In the genomic region with DNA sequence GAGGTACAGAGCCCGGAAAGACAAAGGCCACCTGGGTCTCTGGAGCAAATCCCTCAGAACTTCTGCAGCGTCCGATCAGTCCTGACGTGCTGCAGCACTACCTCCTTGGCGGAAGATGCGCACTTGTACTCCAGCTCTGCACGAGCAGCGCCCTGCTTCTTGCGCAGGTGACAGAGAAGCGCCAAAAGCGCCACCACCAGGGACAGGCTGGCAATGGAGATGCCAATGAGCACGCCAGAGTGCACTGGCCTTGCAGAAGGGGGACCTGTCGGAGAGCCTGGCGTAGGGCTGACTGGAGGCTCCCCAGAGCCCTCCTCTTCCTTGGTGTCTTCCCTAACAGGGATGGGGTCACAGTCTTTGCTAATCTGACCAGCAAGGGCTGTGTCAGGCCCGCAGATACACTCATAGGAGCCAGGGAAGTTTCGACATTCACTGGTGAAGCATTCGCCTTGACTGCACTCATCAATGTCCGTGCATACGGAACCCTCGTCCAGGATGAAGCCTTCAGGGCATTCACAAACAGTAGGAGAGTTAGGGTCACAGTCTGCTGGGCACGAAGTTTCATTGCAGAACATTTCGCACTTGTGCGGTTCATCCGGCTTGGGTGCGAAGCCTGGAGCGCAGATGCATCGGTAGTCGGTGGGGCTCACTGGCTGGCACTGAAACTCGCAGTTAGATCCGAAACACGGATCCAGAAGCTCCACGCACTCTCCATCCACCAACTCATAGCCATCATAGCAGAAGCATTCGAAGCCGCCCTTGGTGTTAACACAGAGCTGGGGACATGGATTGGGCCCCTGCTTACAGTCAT, we compare ENCODE assay signal across 8 mouse cellular contexts. TPM values are rescaled to one million over a fixed set of nuclear protein-coding genes. Genes with fewer than 3 reads are reported as not detected.
DNase-seq lines count a peak whose midpoint lies in the region; ATAC-seq lines count a peak whose summit lies in the region.

No protein-coding gene starts in this region.

- peaks cover 14% of the 10 kb centered on the region for H3K27me3 ChIP-seq in embryonic facial prominence, embryonic 11.5 days (ENCODE audit: control insufficient read depth, insufficient read depth, low read length)
- H3K27me3 ChIP-seq in limb, embryonic 13.5 days, result peaks cover 59% of the 10 kb centered on the region
- H3K27me3 ChIP-seq in midbrain, embryonic 10.5 days (ENCODE audit: low read depth, poor library complexity, severe bottlenecking), result peaks cover 59% of the 10 kb centered on the region
- H3K27me3 ChIP-seq in splenic B cell, adult 2 months (ENCODE audit: control insufficient read depth, insufficient read depth, low read length, poor library complexity, severe bottlenecking), result no peaks in the 10 kb centered on the region

- peak; percentile 41 for DNase-seq in ovary, postnatal 36 days (ENCODE audit: low spot score)
- no peak for DNase-seq in ovary, postnatal 14 days (ENCODE audit: low spot score)
- DNase-seq in embryonic facial prominence, embryonic 11.5 days (ENCODE audit: low spot score), result peak; percentile 42
- peak; percentile 48 for DNase-seq in midbrain, embryonic 10.5 days (ENCODE audit: low spot score)
- peak; percentile 72 for DNase-seq in splenic B cell, adult 2 months (ENCODE audit: low read depth, low spot score)
- DNase-seq in gastrocnemius, postnatal 25 days, result no peak

- H3K4me1 ChIP-seq in embryonic facial prominence, embryonic 11.5 days (ENCODE audit: control insufficient read depth, insufficient read depth, low read length), result peaks cover 7% of the 10 kb centered on the region; the same call in 1 of the 2 replicates
- H3K4me1 ChIP-seq in limb, embryonic 13.5 days, result peaks cover 28% of the 10 kb centered on the region
- H3K4me1 ChIP-seq in midbrain, embryonic 10.5 days, result peaks cover 33% of the 10 kb centered on the region

- WGBS in embryonic facial prominence, embryonic 11.5 days, result 9% methylated on average over 34 of the region's 34 CpGs
- 15% methylated on average over 34 of the region's 34 CpGs for WGBS in limb, embryonic 13.5 days
- WGBS in midbrain, embryonic 10.5 days, result 11% methylated on average over 34 of the region's 34 CpGs

- H3K36me3 ChIP-seq in embryonic facial prominence, embryonic 11.5 days (replicated peaks; ENCODE audit: control insufficient read depth, insufficient read depth, low read depth, low read length), result no peaks in the 10 kb centered on the region
- H3K36me3 ChIP-seq in limb, embryonic 13.5 days, result no peaks in the 10 kb centered on the region
- no peaks in the 10 kb centered on the region for H3K36me3 ChIP-seq in midbrain, embryonic 10.5 days
- H3K36me3 ChIP-seq in splenic B cell, adult 2 months (ENCODE audit: control insufficient read depth, insufficient read depth, low read length, poor library complexity, severe bottlenecking), result no peaks in the 10 kb centered on the region

- peak overlapping the region; percentile 33 for H3K4me3 ChIP-seq in embryonic facial prominence, embryonic 11.5 days (ENCODE audit: low read depth, low read length)
- peak overlapping the region; percentile 44 for H3K4me3 ChIP-seq in limb, embryonic 13.5 days
- peak overlapping the region; percentile 51 for H3K4me3 ChIP-seq in midbrain, embryonic 10.5 days

- H3K27ac ChIP-seq in embryonic facial prominence, embryonic 11.5 days (replicated peaks; ENCODE audit: low read depth, low read length), result no peak overlapping the region
- no peak overlapping the region for H3K27ac ChIP-seq in limb, embryonic 13.5 days
- H3K27ac ChIP-seq in midbrain, embryonic 10.5 days (replicated peaks), result no peak overlapping the region

- ATAC-seq in embryonic facial prominence, embryonic 11.5 days (replicated peaks; ENCODE audit: insufficient number of reproducible peaks, low FRiP score, low TSS enrichment, low read depth), result no peak
- peak; percentile 33 for ATAC-seq in hematopoietic stem cell, adult 5-6 weeks (replicated peaks in 1 of 2; ENCODE audit: insufficient read depth in 1 of 2, low FRiP score in 2 of 2, low TSS enrichment in 1 of 2, low read depth in 1 of 2, poor library complexity in 2 of 2, severe bottlenecking in 2 of 2)
- ATAC-seq in limb, embryonic 13.5 days (ENCODE audit: low FRiP score, low read depth), result no peak

- H3K9me3 ChIP-seq in embryonic facial prominence, embryonic 11.5 days (replicated peaks; ENCODE audit: control insufficient read depth, low read length), result no peaks in the 10 kb centered on the region
- no peaks in the 10 kb centered on the region for H3K9me3 ChIP-seq in limb, embryonic 13.5 days
- H3K9me3 ChIP-seq in midbrain, embryonic 10.5 days (replicated peaks), result no peaks in the 10 kb centered on the region

- peak overlapping the region; percentile 0; the same call in 1 of the 2 replicates for H3K9ac ChIP-seq in embryonic facial prominence, embryonic 11.5 days (replicated peaks; ENCODE audit: low read length)
- H3K9ac ChIP-seq in limb, embryonic 13.5 days, result peak overlapping the region; percentile 58

- H3K4me2 ChIP-seq in embryonic facial prominence, embryonic 11.5 days (ENCODE audit: low read depth, low read length), result peak overlapping the region; percentile 65
- H3K4me2 ChIP-seq in limb, embryonic 13.5 days (replicated peaks), result peak overlapping the region; percentile 80

RNA-seq across cellular contexts. Expression of a gene that starts 1.6 kb away (rescaled TPM):
- polyA plus RNA-seq in embryonic facial prominence, embryonic 11.5 days (2014; fragmentation: Nextera tagmentation; extraction: Ambion mirVana), result 12.9 and 13.8 TPM in 2 replicates
- 6.9 and 10.5 TPM in 2 replicates for total RNA-seq in hematopoietic stem cell, adult 5-6 weeks (2017)
- polyA plus RNA-seq in limb, embryonic 13.5 days (2015; fragmentation: Nextera tagmentation; extraction: Ambion mirVana), result 12.0 and 13.4 TPM in 2 replicates
- 8.2 and 13.0 TPM in 2 replicates for polyA plus RNA-seq in midbrain, embryonic 10.5 days (2016; fragmentation: Nextera tagmentation; extraction: Ambion mirVana)
- total RNA-seq in gastrocnemius, postnatal 25 days (2021), result 10 to 100 TPM; 16.6 to 19.5 TPM

RNA-seq across cellular contexts. Expression of a gene that starts 11.2 kb away (rescaled TPM):
- polyA plus RNA-seq in embryonic facial prominence, embryonic 11.5 days (2014; fragmentation: Nextera tagmentation; extraction: Ambion mirVana), result 2.2 and 2.5 TPM in 2 replicates
- not detected in 2 replicates for total RNA-seq in hematopoietic stem cell, adult 5-6 weeks (2017)
- 2.0 and 2.5 TPM in 2 replicates for polyA plus RNA-seq in limb, embryonic 13.5 days (2015; fragmentation: Nextera tagmentation; extraction: Ambion mirVana)
- polyA plus RNA-seq in midbrain, embryonic 10.5 days (2016; fragmentation: Nextera tagmentation; extraction: Ambion mirVana), result 0.51 and 0.86 TPM in 2 replicates
- total RNA-seq in gastrocnemius, postnatal 25 days (2021), result under 1 TPM; 0.18 to 0.19 TPM

RNA-seq across cellular contexts. Expression of a gene that starts 37.0 kb away (rescaled TPM):
- 7.2 and 7.4 TPM in 2 replicates for polyA plus RNA-seq in embryonic facial prominence, embryonic 11.5 days (2014; fragmentation: Nextera tagmentation; extraction: Ambion mirVana)
- total RNA-seq in hematopoietic stem cell, adult 5-6 weeks (2017), result 145 and 146 TPM in 2 replicates
- polyA plus RNA-seq in limb, embryonic 13.5 days (2015; fragmentation: Nextera tagmentation; extraction: Ambion mirVana), result 8.2 and 8.6 TPM in 2 replicates
- 4.7 and 5.5 TPM in 2 replicates for polyA plus RNA-seq in midbrain, embryonic 10.5 days (2016; fragmentation: Nextera tagmentation; extraction: Ambion mirVana)
- total RNA-seq in gastrocnemius, postnatal 25 days (2021), result 10 to 100 TPM; 19.4 to 23.0 TPM

Comparison
In these comparisons a context has a peak if more than half of its experiments do, and no peak if none do; other contexts are left out.
1. DNase-seq: peak in ovary, postnatal 36 days (single experiment), embryonic facial prominence, embryonic 11.5 days (single experiment), midbrain, embryonic 10.5 days (single experiment) and splenic B cell, adult 2 months (single experiment); none in ovary, postnatal 14 days (single experiment) and gastrocnemius, postnatal 25 days (single experiment).
2. ATAC-seq: peak in hematopoietic stem cell, adult 5-6 weeks (2 of 2); none in embryonic facial prominence, embryonic 11.5 days (single experiment) and limb, embryonic 13.5 days (single experiment).
3. Peak in every context shown above with its lines, with median percentiles within 50 percentile points of each other: H3K4me3 ChIP-seq.